Mouse (Mus musculus): Measurements from ENCODE around the gene Axin1. TPM values are rescaled to one million over a fixed set of nuclear protein-coding genes. Genes with fewer than 3 reads are reported as not detected.
"Not testable (repeated sequence)": the region's sequence is repeated elsewhere in the genome, so short reads cannot be mapped to it uniquely, and the experiment has no call there.

The Axin1 gene
- polyA plus RNA-seq (2015; fragmentation: Nextera tagmentation; extraction: Ambion mirVana) = 11.2 and 17.4 TPM in 2 replicates

DNA sequence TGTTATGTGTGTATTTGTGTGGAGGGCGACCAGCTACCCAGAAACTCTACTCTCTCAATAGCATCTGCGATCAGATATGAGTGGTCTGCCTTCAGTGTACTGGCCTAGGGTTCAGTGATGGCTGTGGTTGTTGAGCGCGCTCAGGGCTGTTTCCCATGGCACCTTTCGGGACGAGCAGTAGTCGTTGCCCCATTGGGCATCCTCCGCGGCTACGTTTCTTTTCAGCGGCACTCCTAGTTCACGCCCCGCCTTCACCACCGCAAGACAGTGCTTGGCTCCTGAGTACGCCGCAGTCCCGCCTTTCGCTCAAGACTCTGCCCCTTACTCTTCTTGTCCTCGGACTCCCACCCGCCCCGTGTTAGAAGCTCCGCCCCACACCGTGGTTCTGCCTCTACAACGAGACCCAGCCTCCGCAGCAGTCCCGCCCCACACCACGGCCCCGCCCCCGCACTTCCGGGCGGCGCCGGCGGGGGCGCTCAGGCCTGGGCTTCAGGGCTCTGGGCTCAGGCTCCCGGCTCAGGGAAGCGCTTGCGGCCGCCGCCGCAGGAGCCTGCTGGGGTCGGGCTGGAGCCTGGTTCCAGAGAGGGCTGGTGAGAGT is at the start of gene Axin1:
Gene Axin1 (plus strand): TSS at position 450 of the 598 bp plus-strand sequence.
- WGBS = under 1% methylated on average over 42 of the region's 42 CpGs
- peak; percentile 97 for ATAC-seq (replicated peaks)

GRCm38 (mm10) chr17:26089905-26090632 is 48.4 kb upstream of the Axin1 start, which contains the start of gene Decr2:
TSS of gene Decr2 (minus strand) at chr17:26090337.
- ATAC-seq (replicated peaks) = peak; percentile 86
- Histone ChIP-seq H3K36me3 (no peaks in the 10 kb centered on the region), H3K4me1 (peaks cover 6% of the 10 kb centered on the region; the same call in 1 of the 2 replicates), H3K27ac (replicated peaks) (peak within 1 kb of the TSS; percentile 81), H3K27me3 (no peaks in the 10 kb centered on the region), H3K9ac (replicated peaks) (peak within 1 kb of the TSS; percentile 78), H3K9me3 (no peaks in the 10 kb centered on the region), H3K4me2 (replicated peaks) (peak within 1 kb of the TSS; percentile 74), H3K4me3 (peak within 1 kb of the TSS; percentile 57)
- 2% methylated on average over 32 of the region's 32 CpGs for WGBS

More for the DNA sequence above, at the start of gene Axin1:
- H3K4me3 ChIP-seq = peak within 1 kb of the TSS; percentile 82
- H3K36me3 ChIP-seq = peaks cover 8% of the 10 kb centered on the region; the same call in 1 of the 2 replicates
- peaks cover 25% of the 10 kb centered on the region for H3K4me1 ChIP-seq
- H3K4me2 ChIP-seq (replicated peaks) = peak within 1 kb of the TSS; percentile 51
- peak within 1 kb of the TSS; percentile 94 for H3K27ac ChIP-seq (replicated peaks)
- no peaks in the 10 kb centered on the region for H3K9me3 ChIP-seq
- peak within 1 kb of the TSS; percentile 91 for H3K9ac ChIP-seq (replicated peaks)
- H3K27me3 ChIP-seq = no peaks in the 10 kb centered on the region

DNA sequence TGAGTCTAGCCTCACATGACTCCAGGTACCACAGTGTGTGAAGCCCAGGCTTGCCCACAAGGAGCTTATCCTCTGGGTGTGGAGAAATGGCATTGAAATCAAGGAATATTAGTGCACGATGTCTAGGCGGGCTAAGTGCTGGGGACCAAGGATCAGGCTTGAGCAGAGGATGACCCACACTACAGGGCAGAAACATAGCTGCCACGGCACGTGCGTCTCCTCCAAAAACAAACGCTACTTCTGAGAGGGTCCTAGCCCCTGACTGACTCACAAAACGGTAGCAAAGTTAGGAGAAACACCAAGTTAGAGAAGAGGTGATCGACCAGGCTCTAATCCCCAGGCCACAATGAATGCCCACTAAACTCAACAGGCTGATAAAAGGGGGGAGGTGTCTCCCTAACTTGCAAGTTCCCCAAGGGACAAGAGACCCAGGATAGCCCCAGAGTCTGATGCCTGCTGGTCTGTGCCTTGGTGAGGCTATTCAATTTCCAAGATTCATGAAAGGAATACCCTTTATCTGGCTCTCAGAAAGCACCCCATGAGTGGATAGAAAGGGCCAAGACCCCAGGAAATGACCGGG is 43.9 kb upstream of the Axin1 start:
- peak overlapping the region; percentile 58 for H3K4me3 ChIP-seq
- peak overlapping the region; percentile 63; the same call in 1 of the 2 replicates for H3K27ac ChIP-seq (replicated peaks)
- H3K4me2 ChIP-seq (replicated peaks) = peak overlapping the region; percentile 81
- ATAC-seq (replicated peaks) = no peak
- H3K4me1 ChIP-seq = peaks cover 13% of the 10 kb centered on the region
- H3K36me3 ChIP-seq = no peaks in the 10 kb centered on the region
- WGBS = 22% methylated on average over 9 of the region's 9 CpGs
- H3K9me3 ChIP-seq = no peaks in the 10 kb centered on the region
- H3K27me3 ChIP-seq = no peaks in the 10 kb centered on the region
- H3K9ac ChIP-seq (replicated peaks) = peak overlapping the region; percentile 72

- ATAC-seq (replicated peaks) = peak; percentile 86
- Histone ChIP-seq H3K9me3 (no peaks in the 10 kb centered on the region), H3K27ac (replicated peaks) (peak within 1 kb of the TSS; percentile 63), H3K36me3 (no peaks in the 10 kb centered on the region), H3K4me2 (replicated peaks) (peak within 1 kb of the TSS; percentile 81), H3K9ac (replicated peaks) (peak within 1 kb of the TSS; percentile 72), H3K27me3 (no peaks in the 10 kb centered on the region), H3K4me1 (peaks cover 13% of the 10 kb centered on the region), H3K4me3 (peak within 1 kb of the TSS; percentile 58)
- WGBS = 3% methylated on average over 47 of the region's 47 CpGs
Observed at GRCm38 (mm10) chr17:26095121-26095740, 43.3 kb upstream of the Axin1 start, which contains the start of gene Nme4. TSS of gene Nme4 (minus strand) at chr17:26095602.

GRCm38 (mm10) chr17:26098461-26098860 is 40.0 kb upstream of the Axin1 start:
- ATAC-seq (replicated peaks) = no peak
- no peaks in the 10 kb centered on the region for H3K9me3 ChIP-seq
- H3K4me3 ChIP-seq = no peak overlapping the region
- H3K9ac ChIP-seq (replicated peaks) = no peak overlapping the region
- H3K4me2 ChIP-seq (replicated peaks) = no peak overlapping the region
- H3K27me3 ChIP-seq = no peaks in the 10 kb centered on the region
- no peaks in the 10 kb centered on the region for H3K36me3 ChIP-seq
- 92% methylated on average over 7 of the region's 7 CpGs for WGBS
- no peak overlapping the region for H3K27ac ChIP-seq (replicated peaks)
- H3K4me1 ChIP-seq = peaks cover 13% of the 10 kb centered on the region

DNA sequence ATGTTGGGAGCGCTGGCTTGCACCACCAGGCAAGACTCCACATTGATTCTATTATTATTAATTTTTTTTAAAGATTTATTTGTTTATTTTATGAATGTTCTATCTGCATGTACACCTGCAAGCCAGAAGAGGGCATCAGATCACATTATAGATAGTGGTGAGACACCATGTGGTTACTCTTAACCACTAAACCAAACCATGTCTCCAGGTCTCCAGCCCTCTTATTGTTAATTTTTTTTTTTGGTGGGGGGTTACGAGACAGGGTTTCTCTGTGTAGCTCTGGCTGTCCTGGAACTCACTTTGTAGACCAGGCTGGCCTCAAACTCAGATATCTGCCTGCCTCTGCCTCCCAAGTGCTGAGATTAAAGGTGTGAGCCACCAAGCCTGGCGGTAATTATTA is 39.2 kb upstream of the Axin1 start:
- 54% methylated on average over 3 of the region's 3 CpGs for WGBS
- ATAC-seq (replicated peaks); H3K4me3 ChIP-seq; H3K27ac ChIP-seq (replicated peaks); H3K27me3 ChIP-seq; H3K36me3 ChIP-seq; H3K9me3 ChIP-seq; H3K4me2 ChIP-seq (replicated peaks); H3K9ac ChIP-seq (replicated peaks): not testable (repeated sequence)
- H3K4me1 ChIP-seq = peaks cover 13% of the 10 kb centered on the region

DNA sequence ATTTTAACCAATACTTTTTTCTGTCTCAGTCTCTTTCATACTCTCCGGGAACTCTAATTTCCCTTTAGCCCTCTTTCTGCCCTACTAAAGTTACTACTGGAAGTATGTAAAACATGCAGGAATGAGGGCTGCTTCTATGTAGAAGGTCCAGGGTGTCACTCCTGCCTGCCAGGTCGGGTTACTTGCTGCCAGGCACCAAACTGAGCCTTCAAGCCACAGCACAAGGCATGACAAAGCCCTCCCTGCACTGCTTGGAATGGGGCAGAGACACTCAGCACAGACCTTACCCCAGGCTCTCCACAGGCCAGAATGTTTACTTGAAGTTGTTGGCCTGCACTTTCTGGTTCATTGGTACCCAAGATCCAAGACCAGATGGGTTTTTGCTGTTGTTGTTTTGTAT is 38.3 kb upstream of the Axin1 start:
- 43% methylated on average over 2 of the region's 2 CpGs for WGBS
- ATAC-seq (replicated peaks) = no peak

GRCm38 (mm10) chr17:26101478-26101877 is 37.0 kb upstream of the Axin1 start:
- ATAC-seq (replicated peaks) = no peak
- Histone ChIP-seq H3K27ac (replicated peaks) (no peak overlapping the region), H3K4me2 (replicated peaks) (no peak overlapping the region), H3K9ac (replicated peaks) (no peak overlapping the region), H3K4me3 (no peak overlapping the region), H3K4me1 (no peaks in the 10 kb centered on the region), H3K27me3 (no peaks in the 10 kb centered on the region), H3K36me3 (no peaks in the 10 kb centered on the region), H3K9me3 (no peaks in the 10 kb centered on the region)
- WGBS = 40% methylated on average over 4 of the region's 4 CpGs

More for the DNA sequence above, 38.3 kb upstream of the Axin1 start:
- Histone ChIP-seq H3K36me3 (no peaks in the 10 kb centered on the region), H3K27ac (replicated peaks) (no peak overlapping the region), H3K27me3 (no peaks in the 10 kb centered on the region), H3K9me3 (no peaks in the 10 kb centered on the region), H3K4me1 (peaks cover 6% of the 10 kb centered on the region), H3K4me2 (replicated peaks) (no peak overlapping the region), H3K9ac (replicated peaks) (no peak overlapping the region), H3K4me3 (no peak overlapping the region)

- H3K27ac ChIP-seq (replicated peaks) = no peak overlapping the region
- no peaks in the 10 kb centered on the region for H3K4me1 ChIP-seq
- ATAC-seq (replicated peaks) = no peak
- 73% methylated on average over 3 of the region's 4 CpGs for WGBS
- H3K4me3 ChIP-seq = no peak overlapping the region
- no peak overlapping the region for H3K9ac ChIP-seq (replicated peaks)
- no peak overlapping the region for H3K4me2 ChIP-seq (replicated peaks)
- no peaks in the 10 kb centered on the region for H3K36me3 ChIP-seq
- H3K9me3 ChIP-seq = no peaks in the 10 kb centered on the region
- H3K27me3 ChIP-seq = 0 out of 2 replicates have a peak, but pooled peaks cover 1% of the 10 kb centered on the region
Observed at GRCm38 (mm10) chr17:26105619-26106018, 32.9 kb upstream of the Axin1 start.

- Histone ChIP-seq H3K4me1 (peaks cover 6% of the 10 kb centered on the region), H3K36me3 (no peaks in the 10 kb centered on the region), H3K9ac (replicated peaks) (no peak overlapping the region), H3K9me3 (no peaks in the 10 kb centered on the region), H3K27me3 (peaks cover 21% of the 10 kb centered on the region), H3K27ac (replicated peaks) (no peak overlapping the region), H3K4me3 (no peak overlapping the region), H3K4me2 (replicated peaks) (no peak overlapping the region)
- ATAC-seq (replicated peaks) = no peak
- WGBS = 14% methylated on average over 4 of the region's 4 CpGs
Observed at GRCm38 (mm10) chr17:26110156-26110555, 28.3 kb upstream of the Axin1 start.

DNA sequence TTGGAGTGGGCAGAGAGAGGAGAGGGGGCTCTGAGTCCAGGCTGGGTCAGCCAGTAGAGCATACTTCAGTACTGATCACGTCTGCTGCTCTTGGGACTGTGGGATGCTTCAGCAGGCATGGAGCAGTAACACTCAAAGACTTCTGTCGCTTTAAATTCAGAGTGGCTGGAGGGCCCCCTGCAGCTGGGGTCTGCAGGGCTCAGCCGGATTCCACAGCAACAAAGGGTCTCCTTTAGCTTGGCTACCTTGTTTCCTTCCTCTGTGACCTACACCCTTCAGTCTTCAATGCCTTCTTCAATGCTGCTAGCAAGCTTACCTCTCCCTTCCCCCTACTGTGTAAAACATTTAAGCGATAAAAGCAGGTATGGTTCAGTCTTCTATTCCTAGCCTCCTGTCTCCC is 27.5 kb upstream of the Axin1 start:
- no peaks in the 10 kb centered on the region for H3K9me3 ChIP-seq
- ATAC-seq (replicated peaks) = no peak
- no peak overlapping the region for H3K9ac ChIP-seq (replicated peaks)
- under 1% methylated on average over 4 of the region's 4 CpGs for WGBS
- no peak overlapping the region for H3K4me2 ChIP-seq (replicated peaks)
- H3K27me3 ChIP-seq = peaks cover 29% of the 10 kb centered on the region
- no peak overlapping the region for H3K4me3 ChIP-seq
- no peaks in the 10 kb centered on the region for H3K36me3 ChIP-seq
- peaks cover 6% of the 10 kb centered on the region for H3K4me1 ChIP-seq
- no peak overlapping the region for H3K27ac ChIP-seq (replicated peaks)

- 23% methylated on average over 4 of the region's 4 CpGs for WGBS
- Histone ChIP-seq H3K4me3 (no peak overlapping the region), H3K4me2 (replicated peaks) (no peak overlapping the region), H3K27me3 (peaks cover 29% of the 10 kb centered on the region), H3K9me3 (no peaks in the 10 kb centered on the region), H3K36me3 (no peaks in the 10 kb centered on the region), H3K9ac (replicated peaks) (no peak overlapping the region), H3K4me1 (peaks cover 6% of the 10 kb centered on the region), H3K27ac (replicated peaks) (no peak overlapping the region)
- ATAC-seq (replicated peaks) = no peak
Observed at GRCm38 (mm10) chr17:26111722-26112121, 26.8 kb upstream of the Axin1 start.

Data from forebrain, embryonic 15.5 days (tissue).